Mouse (Mus musculus) cortical plate, adult 2 months (tissue): Measurements from ENCODE around the gene Olfr616. TPM values are rescaled to one million over a fixed set of nuclear protein-coding genes. Genes with fewer than 3 reads are reported as not detected.
"Not testable (repeated sequence)": the region's sequence is repeated elsewhere in the genome, so short reads cannot be mapped to it uniquely, and the experiment has no call there.

Experiments
- H3K27ac ChIP-seq: fragments of 200-500 bp; 2 replicates; pipeline ENCODE4 v1.5.1; 2012; ENCODE audit warnings: low read length, control low read depth, inconsistent platforms; ENCODE audit not compliant: insufficient read depth
- H3K4me1 ChIP-seq: fragments of 200-500 bp; 2 replicates; pipeline ENCODE4 v1.6.1; 2011; ENCODE audit warnings: low read length; ENCODE audit not compliant: control insufficient read depth, insufficient read depth
- H3K4me3 ChIP-seq: fragments of 200-500 bp; 2 replicates; pipeline ENCODE4 v1.5.1; 2011; ENCODE audit warnings: mild to moderate bottlenecking, low read length, control low read depth; ENCODE audit not compliant: insufficient read depth
- CTCF ChIP-seq: fragments of 200-500 bp; IDR thresholded peaks from 2 replicates; pipeline ENCODE4 v1.5.1; 2011; ENCODE audit warnings: mild to moderate bottlenecking, control low read depth, low read length; ENCODE audit not compliant: insufficient read depth; ENCODE audit errors: extremely low read depth
- POLR2A ChIP-seq: fragments of 200-500 bp; IDR thresholded peaks from 2 replicates; pipeline ENCODE4 v1.6.1; 2011; ENCODE audit warnings: mild to moderate bottlenecking, low read length, control low read depth; ENCODE audit not compliant: insufficient read depth; ENCODE audit errors: extremely low read depth
- polyA plus RNA-seq: library from polyadenylated mRNA; depleted of rRNA; stranded (reverse); fragments of >200 nt; gene quantifications from 2 replicates; pipeline ENCODE4 v1.2.3, GENCODE M21; 2012; rRNA removed

Gene Olfr616
- not detected in 2 replicates for polyA plus RNA-seq

GRCm38 (mm10) chr7:103569043-103569442 lies at the start of gene Olfr616:
TSS of gene Olfr616 (minus strand) at chr7:103569143.
- Histone ChIP-seq H3K27ac (no peak within 1 kb of the TSS), H3K4me3 (no peak within 1 kb of the TSS), H3K4me1 (no peaks in the 10 kb centered on the region)
- no peak for TF ChIP-seq CTCF
- TF ChIP-seq POLR2A, result no peak

- TF ChIP-seq POLR2A (no peak), CTCF (no peak)
- H3K4me3 ChIP-seq, result no peak within 1 kb of the TSS
- H3K27ac ChIP-seq, result no peak within 1 kb of the TSS
- no peaks in the 10 kb centered on the region for H3K4me1 ChIP-seq
These were observed 43.5 kb upstream of the Olfr616 start, which contains the start of gene Olfr620 for GRCm38 (mm10) chr7:103612434-103612833. TSS of gene Olfr620 (minus strand) at chr7:103612534.

- no peak for TF ChIP-seq POLR2A
- TF ChIP-seq CTCF, result no peak
- Histone ChIP-seq H3K4me3 (no peak overlapping the region), H3K4me1 (no peaks in the 10 kb centered on the region), H3K27ac (no peak overlapping the region)
These were observed 38.5 kb upstream of the Olfr616 start for GRCm38 (mm10) chr7:103607425-103607824.

- no peaks in the 10 kb centered on the region for H3K4me1 ChIP-seq
- no peak within 1 kb of the TSS for H3K27ac ChIP-seq
- H3K4me3 ChIP-seq, result no peak within 1 kb of the TSS
- no peak for TF ChIP-seq POLR2A
- no peak for TF ChIP-seq CTCF
These were observed 31.3 kb upstream of the Olfr616 start, which contains the start of gene Olfr619 for GRCm38 (mm10) chr7:103600275-103600674. TSS of gene Olfr619 (plus strand) at chr7:103600575.

GRCm38 (mm10) chr7:103589803-103590202 lies 20.9 kb upstream of the Olfr616 start, which contains the start of gene Olfr618:
TSS of gene Olfr618 (plus strand) at chr7:103590103.
- Histone ChIP-seq H3K27ac (no peak within 1 kb of the TSS), H3K4me1 (no peaks in the 10 kb centered on the region), H3K4me3 (no peak within 1 kb of the TSS)
- TF ChIP-seq CTCF, result no peak
- TF ChIP-seq POLR2A, result no peak

GRCm38 (mm10) chr7:103572761-103573160 lies 3.8 kb upstream of the Olfr616 start, which contains the start of gene Olfr617:
TSS of gene Olfr617 (plus strand) at chr7:103573061.
- H3K4me3 ChIP-seq, result no peak within 1 kb of the TSS
- no peaks in the 10 kb centered on the region for H3K4me1 ChIP-seq
- TF ChIP-seq POLR2A, result no peak
- TF ChIP-seq CTCF, result no peak
- no peak within 1 kb of the TSS for H3K27ac ChIP-seq

- Histone ChIP-seq H3K27ac (no peak within 1 kb of the TSS), H3K4me1 (no peaks in the 10 kb centered on the region), H3K4me3 (no peak within 1 kb of the TSS)
- TF ChIP-seq POLR2A (no peak), CTCF (no peak)
These were observed 13.2 kb downstream of the Olfr616 start, which contains the start of gene Olfr615 for GRCm38 (mm10) chr7:103555779-103556178. TSS of gene Olfr615 (plus strand) at chr7:103556079.

GRCm38 (mm10) chr7:103547774-103548173 lies 21.2 kb downstream of the Olfr616 start, which contains the start of gene Olfr613:
TSS of gene Olfr613 (plus strand) at chr7:103548074.
- TF ChIP-seq CTCF, result no peak
- TF ChIP-seq POLR2A, result no peak
- no peak within 1 kb of the TSS for H3K27ac ChIP-seq
- H3K4me1 ChIP-seq, result no peaks in the 10 kb centered on the region
- no peak within 1 kb of the TSS for H3K4me3 ChIP-seq

GRCm38 (mm10) chr7:103542617-103543016 lies 26.3 kb downstream of the Olfr616 start, which contains the start of gene Olfr612:
TSS of gene Olfr612 (minus strand) at chr7:103542717.
- H3K4me3 ChIP-seq, H3K27ac ChIP-seq, H3K4me1 ChIP-seq: not testable (repeated sequence)

GRCm38 (mm10) chr7:103520746-103521145 lies 48.2 kb downstream of the Olfr616 start, which contains the start of gene Olfr611:
TSS of gene Olfr611 (minus strand) at chr7:103520846.
- not testable (repeated sequence) for H3K4me1 ChIP-seq, H3K27ac ChIP-seq, H3K4me3 ChIP-seq

Other genes with a start within 250 kb of the Olfr616 start
- gene Olfr598, start 245.6 kb downstream of the Olfr616 start, polyA plus RNA-seq, result not detected in 2 replicates
- not detected in 2 replicates for gene Olfr599, start 233.2 kb downstream of the Olfr616 start, polyA plus RNA-seq
- gene Olfr600, start 219.5 kb downstream of the Olfr616 start, polyA plus RNA-seq, result not detected in 2 replicates
- not detected in 2 replicates for gene Olfr601, start 206.5 kb downstream of the Olfr616 start, polyA plus RNA-seq
- gene Olfr603, start 183.0 kb downstream of the Olfr616 start, polyA plus RNA-seq, result not detected in 2 replicates
- not detected in 2 replicates for gene Usp17lc, start 154.1 kb downstream of the Olfr616 start, polyA plus RNA-seq
- gene Olfr605, start 123.7 kb downstream of the Olfr616 start, polyA plus RNA-seq, result not detected in 2 replicates
- gene Olfr606, start 120.1 kb downstream of the Olfr616 start, polyA plus RNA-seq, result not detected in 2 replicates
- not detected in 2 replicates for gene Olfr607, start 105.0 kb downstream of the Olfr616 start, polyA plus RNA-seq
- gene Olfr608, start 99.3 kb downstream of the Olfr616 start, polyA plus RNA-seq, result not detected in 2 replicates
- not detected in 2 replicates for gene Olfr609, start 71.1 kb downstream of the Olfr616 start, polyA plus RNA-seq
- not detected in 2 replicates for gene Olfr610, start 57.0 kb downstream of the Olfr616 start, polyA plus RNA-seq
- gene Olfr611, start 48.3 kb downstream of the Olfr616 start, polyA plus RNA-seq, result not detected in 2 replicates
- gene Olfr612, start 26.4 kb downstream of the Olfr616 start, polyA plus RNA-seq, result not detected in 2 replicates
- not detected in 2 replicates for gene Olfr613, start 21.1 kb downstream of the Olfr616 start, polyA plus RNA-seq
- not detected in 2 replicates for gene Olfr615, start 13.1 kb downstream of the Olfr616 start, polyA plus RNA-seq
- gene Olfr617, start 3.9 kb upstream of the Olfr616 start, polyA plus RNA-seq, result not detected in 2 replicates
- not detected in 2 replicates for gene Olfr618, start 21.0 kb upstream of the Olfr616 start, polyA plus RNA-seq
- gene Olfr619, start 31.4 kb upstream of the Olfr616 start, polyA plus RNA-seq, result not detected in 2 replicates
- gene Olfr620, start 43.4 kb upstream of the Olfr616 start, polyA plus RNA-seq, result not detected in 2 replicates
- not detected in 2 replicates for gene Olfr622, start 73.6 kb upstream of the Olfr616 start, polyA plus RNA-seq
- gene Olfr623, start 94.6 kb upstream of the Olfr616 start, polyA plus RNA-seq, result not detected in 2 replicates
- 0.02 TPM in 1 of 2 replicates, not detected in the other for gene Olfr624, start 102.0 kb upstream of the Olfr616 start, polyA plus RNA-seq
- not detected in 2 replicates for gene Olfr625-ps1, start 113.6 kb upstream of the Olfr616 start, polyA plus RNA-seq
- gene Olfr243, start 145.5 kb upstream of the Olfr616 start, polyA plus RNA-seq, result not detected in 2 replicates
- gene Olfr628, start 161.2 kb upstream of the Olfr616 start, polyA plus RNA-seq, result not detected in 2 replicates
- not detected in 2 replicates for gene Olfr629, start 175.8 kb upstream of the Olfr616 start, polyA plus RNA-seq
- gene Olfr630, start 188.2 kb upstream of the Olfr616 start, polyA plus RNA-seq, result not detected in 2 replicates
- not detected in 2 replicates for gene Olfr69, start 202.5 kb upstream of the Olfr616 start, polyA plus RNA-seq
- not detected in 2 replicates for gene Olfr68, start 210.6 kb upstream of the Olfr616 start, polyA plus RNA-seq
- gene Olfr67, start 222.7 kb upstream of the Olfr616 start, polyA plus RNA-seq, result not detected in 2 replicates
- 56.3 and 87.5 TPM in 2 replicates for gene Hbb-bt, start 244.9 kb upstream of the Olfr616 start, polyA plus RNA-seq